In the genomic region with DNA sequence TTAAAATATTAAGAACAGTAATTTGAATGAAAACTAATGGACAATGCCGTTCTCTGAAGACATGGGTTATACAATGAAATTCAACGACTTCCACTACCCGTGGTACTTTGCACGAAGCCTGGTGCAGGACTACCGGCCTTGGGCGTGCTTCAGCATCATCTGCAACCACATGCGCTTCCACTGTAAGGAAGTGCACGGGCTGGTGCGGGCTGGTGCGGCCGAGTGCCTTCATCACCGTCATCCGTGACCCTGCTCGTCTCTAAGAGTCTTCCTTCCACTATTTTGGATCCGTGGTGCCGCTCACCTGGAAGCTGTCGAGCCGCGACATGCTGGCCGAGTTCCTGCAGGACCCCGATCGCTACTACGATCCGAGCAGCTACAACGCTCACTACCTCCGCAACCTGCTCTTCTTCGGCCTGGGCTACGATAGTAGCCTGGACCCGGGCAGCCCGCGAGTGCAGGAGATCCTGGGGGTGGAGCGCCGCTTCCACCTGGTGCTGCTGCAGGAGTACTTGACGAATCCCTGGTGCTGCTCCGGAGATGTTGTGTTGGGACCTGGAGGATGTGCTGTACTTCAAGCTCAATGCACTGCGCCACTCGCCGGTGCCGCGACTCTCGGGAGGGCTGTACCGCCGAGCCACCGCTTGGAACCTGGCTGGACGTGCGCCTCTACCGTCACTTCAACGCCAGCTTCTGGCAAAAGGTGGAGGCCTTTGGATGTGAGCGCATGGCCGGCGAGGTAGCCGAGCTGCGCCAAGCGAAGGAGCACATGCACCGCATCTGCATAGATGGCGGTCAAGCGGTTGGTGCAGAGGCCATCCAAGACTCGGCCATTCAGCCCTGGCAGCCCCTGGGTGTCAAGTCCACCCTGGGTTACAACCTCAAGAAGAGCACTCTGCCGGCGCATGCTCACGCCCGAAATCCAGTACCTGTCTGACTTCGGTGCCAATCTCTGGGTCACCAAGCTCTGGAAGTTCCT, we compare ENCODE assay signal across 7 mouse cellular contexts. TPM values are rescaled to one million over a fixed set of nuclear protein-coding genes. Genes with fewer than 3 reads are reported as not detected.
DNase-seq lines count a peak whose midpoint lies in the region; ATAC-seq and TF ChIP-seq lines count a peak whose summit lies in the region.

No protein-coding gene starts in this region.

- peak overlapping the region; percentile 46 for H3K4me2 ChIP-seq in lung, postnatal 0 days (replicated peaks; ENCODE audit: low read depth, low read length)
- H3K4me2 ChIP-seq in liver, embryonic 13.5 days, result peak overlapping the region; percentile 68
- H3K4me2 ChIP-seq in stomach, embryonic 14.5 days (replicated peaks; ENCODE audit: low read depth, low read length), result peak overlapping the region; percentile 51

- H3K4me3 ChIP-seq in lung, postnatal 0 days (ENCODE audit: low read depth, low read length), result peak overlapping the region; percentile 14; the same call in 1 of the 2 replicates
- peak overlapping the region; percentile 63 for H3K4me3 ChIP-seq in liver, embryonic 13.5 days (replicated peaks)
- peak overlapping the region; percentile 28 for H3K4me3 ChIP-seq in stomach, embryonic 14.5 days (ENCODE audit: low read depth, low read length)

- no peaks in the 10 kb centered on the region for H3K9me3 ChIP-seq in lung, postnatal 0 days (ENCODE audit: low read length)
- no peaks in the 10 kb centered on the region for H3K9me3 ChIP-seq in liver, embryonic 13.5 days (replicated peaks)
- no peaks in the 10 kb centered on the region for H3K9me3 ChIP-seq in stomach, embryonic 14.5 days (ENCODE audit: control insufficient read depth, low read depth, low read length)

- no peak for TF ChIP-seq EP300 in lung, postnatal 0 days (IDR thresholded peaks at IDR 0.05)

- no peak for DNase-seq in lung, postnatal 0 days (ENCODE audit: low spot score)
- no peak for DNase-seq in lung, postnatal 4 days
- peak; percentile 28 to 42 for DNase-seq in cerebellum, postnatal 14 days
- DNase-seq in forelimb bud, embryonic 11.5 days (ENCODE audit: low read depth, low spot score), result peak; percentile 34
- peak; percentile 52 for DNase-seq in liver, embryonic 13.5 days
- no peak for DNase-seq in ovary, postnatal 14 days (ENCODE audit: low spot score)

- no peaks in the 10 kb centered on the region for H3K36me3 ChIP-seq in lung, postnatal 0 days (ENCODE audit: insufficient read depth, low read length)
- no peaks in the 10 kb centered on the region for H3K36me3 ChIP-seq in liver, embryonic 13.5 days
- no peaks in the 10 kb centered on the region for H3K36me3 ChIP-seq in stomach, embryonic 14.5 days (ENCODE audit: control insufficient read depth, insufficient read depth, low read length)

- no peak overlapping the region for H3K27ac ChIP-seq in lung, postnatal 0 days (ENCODE audit: low read length)
- peak overlapping the region; percentile 87 for H3K27ac ChIP-seq in liver, embryonic 13.5 days
- no peak overlapping the region for H3K27ac ChIP-seq in stomach, embryonic 14.5 days (ENCODE audit: low read length)

- H3K9ac ChIP-seq in lung, postnatal 0 days (replicated peaks; ENCODE audit: low read depth), result no peak overlapping the region
- peak overlapping the region; percentile 78 for H3K9ac ChIP-seq in liver, embryonic 13.5 days
- H3K9ac ChIP-seq in stomach, embryonic 14.5 days (replicated peaks; ENCODE audit: low read depth, low read length), result no peak overlapping the region

- peak; percentile 14; the same call in 1 of the 2 replicates for TF ChIP-seq CTCF in lung, postnatal 0 days (IDR thresholded peaks at IDR 0.05)

- peak; percentile 38 for ATAC-seq in lung, postnatal 0 days
- peak; percentile 35 for ATAC-seq in liver, embryonic 13.5 days (ENCODE audit: low read depth)
- 0 out of 2 replicates have a peak, but pooled peaks have one; percentile 25 for ATAC-seq in stomach, embryonic 14.5 days (ENCODE audit: insufficient number of reproducible peaks, insufficient read depth, low FRiP score, low read depth)

- 5% methylated on average over 63 of the region's 63 CpGs for WGBS in lung, postnatal 0 days
- WGBS in liver, embryonic 13.5 days (ENCODE audit: insufficient replicate concordance), result 6% methylated on average over 63 of the region's 63 CpGs
- WGBS in stomach, embryonic 14.5 days, result 4% methylated on average over 63 of the region's 63 CpGs

- H3K4me1 ChIP-seq in lung, postnatal 0 days (ENCODE audit: insufficient read depth, low read depth, low read length), result no peaks in the 10 kb centered on the region
- peaks cover 86% of the 10 kb centered on the region for H3K4me1 ChIP-seq in liver, embryonic 13.5 days (replicated peaks)
- no peaks in the 10 kb centered on the region for H3K4me1 ChIP-seq in stomach, embryonic 14.5 days (ENCODE audit: control insufficient read depth, insufficient read depth, low read length)

- H3K27me3 ChIP-seq in lung, postnatal 0 days (replicated peaks; ENCODE audit: insufficient read depth, low read length), result 0 out of 2 replicates have a peak, but pooled peaks cover 4% of the 10 kb centered on the region
- peaks cover 19% of the 10 kb centered on the region for H3K27me3 ChIP-seq in liver, embryonic 13.5 days
- H3K27me3 ChIP-seq in stomach, embryonic 14.5 days (ENCODE audit: control insufficient read depth, insufficient read depth, low read length), result peaks cover 22% of the 10 kb centered on the region; the same call in 1 of the 2 replicates

RNA-seq across cellular contexts. Expression of a gene that starts 25.4 kb away (rescaled TPM):
- polyA plus RNA-seq in lung, postnatal 0 days (2015; fragmentation: Nextera tagmentation; extraction: Ambion mirVana), result 1.3 and 2.3 TPM in 2 replicates
- polyA plus RNA-seq in liver, embryonic 13.5 days (2015; fragmentation: Nextera tagmentation; extraction: Ambion mirVana), result 1.7 and 1.9 TPM in 2 replicates
- 0.62 and 0.91 TPM in 2 replicates for polyA plus RNA-seq in stomach, embryonic 14.5 days (2014; fragmentation: Nextera tagmentation; extraction: Ambion mirVana)

RNA-seq across cellular contexts. Expression of a gene that starts 26.5 kb away (rescaled TPM):
- polyA plus RNA-seq in lung, postnatal 0 days (2015; fragmentation: Nextera tagmentation; extraction: Ambion mirVana), result 83.1 and 97.6 TPM in 2 replicates
- polyA plus RNA-seq in liver, embryonic 13.5 days (2015; fragmentation: Nextera tagmentation; extraction: Ambion mirVana), result 147 and 159 TPM in 2 replicates
- polyA plus RNA-seq in stomach, embryonic 14.5 days (2014; fragmentation: Nextera tagmentation; extraction: Ambion mirVana), result 91.4 and 97.8 TPM in 2 replicates

Comparison
In these comparisons a context has a peak if more than half of its experiments do, and no peak if none do; other contexts are left out.
1. DNase-seq: peak in cerebellum, postnatal 14 days (2 of 2), forelimb bud, embryonic 11.5 days (single experiment) and liver, embryonic 13.5 days (single experiment); none in lung, postnatal 0 days (single experiment), lung, postnatal 4 days (0 of 2) and ovary, postnatal 14 days (single experiment).
2. Peak in every context shown above with its lines, with median percentiles within 50 percentile points of each other: ATAC-seq, H3K4me2 ChIP-seq and H3K4me3 ChIP-seq.